Mouse (Mus musculus): ENCODE data around the gene Bri3bp. TPM values are rescaled to one million over a fixed set of nuclear protein-coding genes. Genes with fewer than 3 reads are reported as not detected.

Gene Bri3bp
- total and polyA plus RNA-seq, 2 experiments from 2014 or later, result 48.4 to 83.3 TPM

GRCm38 (mm10) chr5:125476286-125476625 is 34.9 kb downstream of the Bri3bp start:
- WGBS, result 7% methylated on average over 5 of the region's 5 CpGs
- Histone ChIP-seq H3K4me3 (ENCODE audit: low read depth, low read length) (peak overlapping the region; percentile 66), H3K27me3 (ENCODE audit: insufficient read depth, low read length) (no peaks in the 10 kb centered on the region), H3K4me2 (ENCODE audit: low read depth) (peak overlapping the region; percentile 83), H3K36me3 (ENCODE audit: insufficient read depth) (no peaks in the 10 kb centered on the region), H3K9ac (peak overlapping the region; percentile 75), H3K4me1 (ENCODE audit: insufficient read depth) (peaks cover 13% of the 10 kb centered on the region), H3K9me3 (ENCODE audit: low read length) (no peaks in the 10 kb centered on the region), H3K27ac (ENCODE audit: low read depth, low read length) (peak overlapping the region; percentile 81)
- ATAC-seq, result peak; percentile 60
- DNase-seq, result no peak
- peak; percentile 53 for TF ChIP-seq CTCF (IDR thresholded peaks at IDR 0.05; ENCODE audit: low read depth)

- Histone ChIP-seq H3K27me3 (ENCODE audit: insufficient read depth, low read length) (no peaks in the 10 kb centered on the region), H3K4me2 (ENCODE audit: low read depth) (peak overlapping the region; percentile 83), H3K9me3 (ENCODE audit: low read length) (no peaks in the 10 kb centered on the region), H3K9ac (peak overlapping the region; percentile 75), H3K4me3 (ENCODE audit: low read depth, low read length) (peak overlapping the region; percentile 66), H3K4me1 (ENCODE audit: insufficient read depth) (peaks cover 13% of the 10 kb centered on the region), H3K27ac (ENCODE audit: low read depth, low read length) (no peak overlapping the region), H3K36me3 (ENCODE audit: insufficient read depth) (no peaks in the 10 kb centered on the region)
- DNase-seq (no peak), ATAC-seq (no peak)
- TF ChIP-seq CTCF (IDR thresholded peaks at IDR 0.05; ENCODE audit: low read depth), result no peak
- WGBS, result 51% methylated on average over 7 of the region's 7 CpGs
Observed at GRCm38 (mm10) chr5:125476799-125477198, 35.4 kb downstream of the Bri3bp start.

GRCm38 (mm10) chr5:125477533-125477932 is 36.2 kb downstream of the Bri3bp start:
- 0 out of 2 replicates have a peak overlapping the region, but pooled peaks have one; percentile 75 for H3K9ac ChIP-seq
- H3K4me2 ChIP-seq (ENCODE audit: low read depth), result peak overlapping the region; percentile 83
- H3K27ac ChIP-seq (ENCODE audit: low read depth, low read length), result no peak overlapping the region
- H3K27me3 ChIP-seq (ENCODE audit: insufficient read depth, low read length), result no peaks in the 10 kb centered on the region
- WGBS, result 67% methylated on average over 7 of the region's 7 CpGs
- H3K4me3 ChIP-seq (ENCODE audit: low read depth, low read length), result peak overlapping the region; percentile 66
- TF ChIP-seq CTCF (IDR thresholded peaks at IDR 0.05; ENCODE audit: low read depth), result no peak
- no peaks in the 10 kb centered on the region for H3K36me3 ChIP-seq (ENCODE audit: insufficient read depth)
- ATAC-seq, result no peak
- DNase-seq, result no peak
- H3K4me1 ChIP-seq (ENCODE audit: insufficient read depth), result peaks cover 13% of the 10 kb centered on the region
- H3K9me3 ChIP-seq (ENCODE audit: low read length), result no peaks in the 10 kb centered on the region

- no peak overlapping the region for H3K9ac ChIP-seq
- H3K9me3 ChIP-seq (ENCODE audit: low read length), result no peaks in the 10 kb centered on the region
- 77% methylated on average over 7 of the region's 7 CpGs for WGBS
- peaks cover 13% of the 10 kb centered on the region for H3K4me1 ChIP-seq (ENCODE audit: insufficient read depth)
- H3K4me3 ChIP-seq (ENCODE audit: low read depth, low read length), result peak overlapping the region; percentile 66; the same call in 1 of the 2 replicates
- DNase-seq, result no peak
- TF ChIP-seq CTCF (IDR thresholded peaks at IDR 0.05; ENCODE audit: low read depth), result no peak
- ATAC-seq, result no peak
- H3K27ac ChIP-seq (ENCODE audit: low read depth, low read length), result no peak overlapping the region
- no peaks in the 10 kb centered on the region for H3K27me3 ChIP-seq (ENCODE audit: insufficient read depth, low read length)
- peaks cover 4% of the 10 kb centered on the region for H3K36me3 ChIP-seq (ENCODE audit: insufficient read depth)
- H3K4me2 ChIP-seq (ENCODE audit: low read depth), result peak overlapping the region; percentile 83
Observed at GRCm38 (mm10) chr5:125478037-125478436, 36.7 kb downstream of the Bri3bp start.

GRCm38 (mm10) chr5:125479376-125479775 is 38.0 kb downstream of the Bri3bp start:
- WGBS, result 95% methylated on average over 3 of the region's 3 CpGs
- H3K9me3 ChIP-seq (ENCODE audit: low read length), result no peaks in the 10 kb centered on the region
- no peak overlapping the region for H3K9ac ChIP-seq

GRCm38 (mm10) chr5:125480434-125481231 is 39.3 kb downstream of the Bri3bp start:
- H3K4me2 ChIP-seq (ENCODE audit: low read depth), result no peak overlapping the region
- 81% methylated on average over 11 of the region's 11 CpGs for WGBS

More at GRCm38 (mm10) chr5:125479376-125479775, 38.0 kb downstream of the Bri3bp start:
- no peak overlapping the region for H3K4me3 ChIP-seq (ENCODE audit: low read depth, low read length)
- no peak overlapping the region for H3K4me2 ChIP-seq (ENCODE audit: low read depth)
- no peak for TF ChIP-seq CTCF (IDR thresholded peaks at IDR 0.05; ENCODE audit: low read depth)
- H3K36me3 ChIP-seq (ENCODE audit: insufficient read depth), result peaks cover 13% of the 10 kb centered on the region
- peaks cover 13% of the 10 kb centered on the region for H3K4me1 ChIP-seq (ENCODE audit: insufficient read depth)
- ATAC-seq (no peak), DNase-seq (no peak)
- no peaks in the 10 kb centered on the region for H3K27me3 ChIP-seq (ENCODE audit: insufficient read depth, low read length)
- H3K27ac ChIP-seq (ENCODE audit: low read depth, low read length), result no peak overlapping the region

GRCm38 (mm10) chr5:125482474-125482873 is 41.1 kb downstream of the Bri3bp start:
- Histone ChIP-seq H3K36me3 (ENCODE audit: insufficient read depth) (peaks cover 31% of the 10 kb centered on the region), H3K4me2 (ENCODE audit: low read depth) (no peak overlapping the region), H3K4me3 (ENCODE audit: low read depth, low read length) (no peak overlapping the region), H3K27me3 (ENCODE audit: insufficient read depth, low read length) (no peaks in the 10 kb centered on the region), H3K9me3 (ENCODE audit: low read length) (no peaks in the 10 kb centered on the region), H3K9ac (no peak overlapping the region), H3K27ac (ENCODE audit: low read depth, low read length) (no peak overlapping the region), H3K4me1 (ENCODE audit: insufficient read depth) (peaks cover 6% of the 10 kb centered on the region)
- 92% methylated on average over 7 of the region's 7 CpGs for WGBS
- DNase-seq (no peak), ATAC-seq (no peak)
- TF ChIP-seq CTCF (IDR thresholded peaks at IDR 0.05; ENCODE audit: low read depth), result no peak

More at GRCm38 (mm10) chr5:125480434-125481231, 39.3 kb downstream of the Bri3bp start:
- TF ChIP-seq CTCF (IDR thresholded peaks at IDR 0.05; ENCODE audit: low read depth), result no peak
- Histone ChIP-seq H3K9me3 (ENCODE audit: low read length) (no peaks in the 10 kb centered on the region), H3K27ac (ENCODE audit: low read depth, low read length) (no peak overlapping the region), H3K27me3 (ENCODE audit: insufficient read depth, low read length) (no peaks in the 10 kb centered on the region), H3K9ac (no peak overlapping the region), H3K4me3 (ENCODE audit: low read depth, low read length) (no peak overlapping the region), H3K36me3 (ENCODE audit: insufficient read depth) (peaks cover 24% of the 10 kb centered on the region), H3K4me1 (ENCODE audit: insufficient read depth) (peaks cover 13% of the 10 kb centered on the region)
- DNase-seq (no peak), ATAC-seq (no peak)
